Mouse (Mus musculus) layer of hippocampus, postnatal 10 days (tissue): ENCODE measurements around the gene Rsad1. TPM values are rescaled to one million over a fixed set of nuclear protein-coding genes. Genes with fewer than 3 reads are reported as not detected.

ENCODE experiments used
- DNase-seq, 2 experiments: peaks; one replicate each; pipeline ENCODE4 v3.0.0; 2021; ENCODE audit warnings: low spot score in 2 of 2
- total RNA-seq, 2 experiments: library from RNA; stranded (reverse); gene quantifications; 2 replicates each; pipeline ENCODE4 v1.2.3; 2021

The Rsad1 gene
- total RNA-seq, 2 experiments from 2014 or later = 13.1 to 14.1 TPM

GRCm38 (mm10) chr11:94548041-94548784 lies 842 bp downstream of the Rsad1 start:
- peak; percentile 64 to 69 for DNase-seq

GRCm38 (mm10) chr11:94547271-94547670 lies 1.8 kb downstream of the Rsad1 start:
- no peak for DNase-seq

GRCm38 (mm10) chr11:94546381-94546780 lies 2.7 kb downstream of the Rsad1 start:
- DNase-seq = no peak

GRCm38 (mm10) chr11:94544422-94544821 lies 4.6 kb downstream of the Rsad1 start:
- peak in 1 of 2 experiments; percentile 38 for DNase-seq

GRCm38 (mm10) chr11:94543932-94544331 lies 5.1 kb downstream of the Rsad1 start:
- DNase-seq = peak; percentile 95 to 97

- DNase-seq = no peak
Observed at GRCm38 (mm10) chr11:94543344-94543743, 5.7 kb downstream of the Rsad1 start.

GRCm38 (mm10) chr11:94542400-94542799 lies 6.7 kb downstream of the Rsad1 start:
- DNase-seq = no peak

GRCm38 (mm10) chr11:94539761-94540160 lies 9.3 kb downstream of the Rsad1 start:
- DNase-seq = no peak

- DNase-seq = no peak
Observed at GRCm38 (mm10) chr11:94538733-94539292, 10.2 kb downstream of the Rsad1 start.

- DNase-seq = no peak
Observed at GRCm38 (mm10) chr11:94533171-94533570, 15.9 kb downstream of the Rsad1 start.

- DNase-seq = no peak
Observed at GRCm38 (mm10) chr11:94528879-94529278, 20.2 kb downstream of the Rsad1 start.

- no peak for DNase-seq
Observed at GRCm38 (mm10) chr11:94526171-94526879, 22.7 kb downstream of the Rsad1 start.

- peak; percentile 50 to 64 for DNase-seq
Observed at GRCm38 (mm10) chr11:94521219-94521843, 27.7 kb downstream of the Rsad1 start, which contains the start of gene Mycbpap. Gene Mycbpap, minus strand, starts transcription at chr11:94521742.

- no peak for DNase-seq
Observed at GRCm38 (mm10) chr11:94513452-94513851, 35.6 kb downstream of the Rsad1 start.

- no peak for DNase-seq
Observed at GRCm38 (mm10) chr11:94508976-94509375, 40.1 kb downstream of the Rsad1 start.

- DNase-seq = no peak
Observed at GRCm38 (mm10) chr11:94501482-94501881, 47.6 kb downstream of the Rsad1 start.

GRCm38 (mm10) chr11:94500362-94500761 lies 48.7 kb downstream of the Rsad1 start:
- DNase-seq = no peak

GRCm38 (mm10) chr11:94499661-94500152 lies 49.3 kb downstream of the Rsad1 start, which contains the start of gene Epn3:
Gene Epn3, minus strand, starts transcription at chr11:94499974.
- no peak for DNase-seq

- peak in 1 of 2 experiments; percentile 33 for DNase-seq
Observed at GRCm38 (mm10) chr11:94499035-94499434, 50.0 kb downstream of the Rsad1 start.

GRCm38 (mm10) chr11:94498093-94498996 lies 50.7 kb downstream of the Rsad1 start:
- peak; percentile 54 to 63 for DNase-seq
